Mouse (Mus musculus): ENCODE results near the gene Hyal2. TPM values are rescaled to one million over a fixed set of nuclear protein-coding genes. Genes with fewer than 3 reads are reported as not detected.
A peak's percentile ranks its signal among the peaks of the same experiment; 100 is the strongest.
"Not testable (repeated sequence)": the region's sequence is repeated elsewhere in the genome, so short reads cannot be mapped to it uniquely, and the experiment has no call there.

The Hyal2 gene
- polyA plus RNA-seq, 1 experiment from 2014 or later, result 106 TPM

DNA sequence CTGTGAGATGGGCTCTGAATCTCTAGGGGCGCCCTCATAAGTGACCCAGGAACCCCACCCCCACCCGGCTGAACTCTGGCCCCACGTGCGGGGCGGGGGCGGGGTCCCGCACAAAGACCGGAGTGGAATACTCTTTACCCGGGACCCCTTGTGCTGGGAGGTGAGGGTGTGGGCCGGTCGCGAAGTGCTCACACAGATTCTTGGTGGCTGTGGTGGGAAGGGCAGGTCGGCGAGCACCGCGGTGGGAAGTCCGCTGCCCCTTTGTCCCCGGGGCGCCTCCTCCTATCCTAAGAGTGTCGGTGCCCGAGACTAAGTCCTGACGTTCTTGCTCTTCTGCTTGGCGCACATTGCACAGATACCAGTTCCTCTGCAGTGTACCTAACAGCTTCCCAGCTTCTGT lies 1.5 kb downstream of the Hyal2 start:
- DNase-seq (ENCODE audit: low spot score) (no peak), ATAC-seq (ENCODE audit: low read depth) (peak; percentile 5)
- H3K4me2 ChIP-seq (ENCODE audit: low read depth, low read length), result peak overlapping the region; percentile 63
- H3K9me3 ChIP-seq (ENCODE audit: control insufficient read depth, low read length), result no peaks in the 10 kb centered on the region
- peaks cover 24% of the 10 kb centered on the region for H3K4me1 ChIP-seq (ENCODE audit: control insufficient read depth, insufficient read depth, low read length)
- H3K4me3 ChIP-seq (ENCODE audit: low read depth, low read length), result peak overlapping the region; percentile 52
- peak overlapping the region; percentile 88 for H3K27ac ChIP-seq (replicated peaks; ENCODE audit: low read depth, low read length)
- H3K9ac ChIP-seq (ENCODE audit: low read depth, low read length), result peak overlapping the region; percentile 66
- no peaks in the 10 kb centered on the region for H3K27me3 ChIP-seq (replicated peaks; ENCODE audit: control insufficient read depth, insufficient read depth, low read length)
- H3K36me3 ChIP-seq (ENCODE audit: control insufficient read depth, insufficient read depth, low read length), result peaks cover 56% of the 10 kb centered on the region
- 0% methylated on average over 16 of the region's 23 CpGs for WGBS

DNA sequence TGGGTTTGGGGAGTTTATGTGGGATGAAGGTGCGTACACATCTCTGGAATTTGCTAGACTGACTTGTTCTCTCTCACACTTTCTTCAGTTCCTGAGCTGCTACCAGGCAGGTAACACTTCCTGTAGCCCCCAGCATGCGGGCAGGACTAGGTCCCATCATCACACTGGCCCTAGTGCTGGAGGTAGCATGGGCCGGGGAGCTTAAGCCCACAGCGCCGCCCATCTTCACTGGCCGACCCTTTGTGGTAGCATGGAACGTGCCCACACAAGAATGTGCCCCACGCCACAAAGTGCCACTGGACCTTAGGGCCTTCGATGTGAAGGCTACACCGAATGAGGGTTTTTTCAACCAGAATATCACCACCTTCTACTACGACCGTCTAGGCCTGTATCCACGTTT lies 2.3 kb downstream of the Hyal2 start:
- ATAC-seq (ENCODE audit: low read depth) (no peak), DNase-seq (ENCODE audit: low spot score) (no peak)
- Histone ChIP-seq H3K36me3 (ENCODE audit: control insufficient read depth, insufficient read depth, low read length) (peaks cover 56% of the 10 kb centered on the region), H3K9ac (ENCODE audit: low read depth, low read length) (peak overlapping the region; percentile 66), H3K9me3 (ENCODE audit: control insufficient read depth, low read length) (no peaks in the 10 kb centered on the region), H3K27ac (replicated peaks; ENCODE audit: low read depth, low read length) (peak overlapping the region; percentile 88; the same call in 1 of the 2 replicates), H3K4me3 (ENCODE audit: low read depth, low read length) (peak overlapping the region; percentile 52), H3K4me2 (ENCODE audit: low read depth, low read length) (peak overlapping the region; percentile 63), H3K4me1 (ENCODE audit: control insufficient read depth, insufficient read depth, low read length) (peaks cover 24% of the 10 kb centered on the region), H3K27me3 (replicated peaks; ENCODE audit: control insufficient read depth, insufficient read depth, low read length) (no peaks in the 10 kb centered on the region)
- 41% methylated on average over 13 of the region's 13 CpGs for WGBS

DNA sequence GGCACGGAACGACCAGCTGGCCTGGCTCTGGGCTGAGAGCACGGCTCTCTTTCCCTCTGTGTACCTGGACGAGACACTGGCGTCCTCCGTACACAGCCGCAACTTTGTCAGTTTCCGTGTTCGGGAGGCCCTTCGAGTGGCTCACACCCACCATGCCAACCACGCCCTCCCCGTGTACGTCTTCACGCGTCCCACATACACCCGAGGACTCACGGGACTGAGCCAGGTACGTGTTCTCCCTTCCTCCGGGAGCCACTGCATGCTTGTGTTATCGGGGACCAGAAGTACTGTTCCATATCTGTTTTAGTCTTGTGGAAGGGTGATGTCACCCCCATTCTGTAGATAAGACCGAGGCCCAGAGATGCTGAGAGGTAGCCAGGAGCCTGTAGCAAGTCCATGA lies 3.1 kb downstream of the Hyal2 start:
- H3K27ac ChIP-seq (replicated peaks; ENCODE audit: low read depth, low read length), result no peak overlapping the region
- WGBS, result 94% methylated on average over 21 of the region's 21 CpGs
- peak overlapping the region; percentile 66 for H3K9ac ChIP-seq (ENCODE audit: low read depth, low read length)
- H3K4me1 ChIP-seq (ENCODE audit: control insufficient read depth, insufficient read depth, low read length), result peaks cover 24% of the 10 kb centered on the region
- no peak for ATAC-seq (ENCODE audit: low read depth)
- peak overlapping the region; percentile 52; the same call in 1 of the 2 replicates for H3K4me3 ChIP-seq (ENCODE audit: low read depth, low read length)
- peak overlapping the region; percentile 63 for H3K4me2 ChIP-seq (ENCODE audit: low read depth, low read length)
- no peaks in the 10 kb centered on the region for H3K9me3 ChIP-seq (ENCODE audit: control insufficient read depth, low read length)
- H3K36me3 ChIP-seq (ENCODE audit: control insufficient read depth, insufficient read depth, low read length), result peaks cover 50% of the 10 kb centered on the region
- no peaks in the 10 kb centered on the region for H3K27me3 ChIP-seq (replicated peaks; ENCODE audit: control insufficient read depth, insufficient read depth, low read length)
- DNase-seq (ENCODE audit: low spot score), result no peak

DNA sequence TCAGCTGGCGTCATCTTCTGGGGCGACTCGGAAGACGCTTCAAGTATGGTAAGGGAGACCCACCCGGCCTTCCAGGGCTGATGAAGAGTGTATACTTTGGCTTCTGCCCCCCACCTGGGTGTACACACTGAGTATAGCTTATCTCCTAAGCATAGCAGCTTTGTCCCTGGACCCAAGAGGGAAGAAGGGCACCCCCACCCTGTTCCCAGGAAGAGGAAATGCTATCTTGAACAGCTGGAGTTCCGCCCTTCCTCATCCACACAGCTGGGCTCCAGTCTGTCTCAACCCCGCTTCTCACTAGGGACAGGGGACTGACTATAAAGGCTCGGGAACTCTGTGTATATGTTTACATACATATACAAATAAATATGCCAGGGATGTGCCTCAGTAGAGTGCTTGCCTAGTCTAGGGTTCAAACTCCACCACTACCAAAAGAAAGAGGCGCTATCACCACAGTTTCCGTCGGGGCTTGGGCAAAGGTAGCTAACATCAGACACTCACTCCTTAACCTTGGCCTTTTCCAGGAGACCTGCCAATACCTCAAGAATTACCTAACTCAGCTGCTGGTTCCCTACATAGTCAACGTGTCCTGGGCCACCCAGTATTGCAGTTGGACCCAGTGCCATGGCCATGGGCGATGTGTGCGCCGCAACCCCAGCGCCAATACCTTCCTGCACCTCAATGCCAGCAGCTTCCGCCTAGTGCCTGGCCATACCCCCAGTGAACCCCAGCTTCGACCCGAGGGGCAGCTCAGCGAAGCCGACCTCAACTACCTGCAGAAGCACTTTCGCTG lies 4.0 kb downstream of the Hyal2 start:
- WGBS, result 95% methylated on average over 22 of the region's 22 CpGs

DNA sequence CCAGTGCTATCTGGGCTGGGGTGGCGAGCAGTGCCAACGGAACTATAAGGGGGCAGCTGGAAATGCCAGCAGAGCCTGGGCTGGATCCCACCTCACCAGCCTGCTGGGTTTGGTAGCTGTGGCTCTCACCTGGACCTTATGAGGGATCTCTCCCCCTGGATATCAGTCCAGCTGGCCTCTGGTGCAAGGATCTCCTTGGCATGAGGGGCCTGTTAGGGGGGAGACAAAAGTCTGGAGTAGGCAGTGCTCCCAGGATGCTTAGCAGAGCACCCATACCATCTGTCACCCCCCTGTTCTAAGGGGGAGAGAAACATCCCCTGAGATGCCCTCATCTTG lies 4.5 kb downstream of the Hyal2 start:
- H3K9ac ChIP-seq (ENCODE audit: low read depth, low read length), result no peak overlapping the region
- H3K9me3 ChIP-seq (ENCODE audit: control insufficient read depth, low read length), result no peaks in the 10 kb centered on the region
- H3K27ac ChIP-seq (replicated peaks; ENCODE audit: low read depth, low read length), result no peak overlapping the region
- ATAC-seq (ENCODE audit: low read depth), result no peak
- DNase-seq (ENCODE audit: low spot score), result no peak
- H3K4me2 ChIP-seq (ENCODE audit: low read depth, low read length), result no peak overlapping the region
- peaks cover 28% of the 10 kb centered on the region for H3K4me1 ChIP-seq (ENCODE audit: control insufficient read depth, insufficient read depth, low read length)
- no peak overlapping the region for H3K4me3 ChIP-seq (ENCODE audit: low read depth, low read length)
- H3K27me3 ChIP-seq (replicated peaks; ENCODE audit: control insufficient read depth, insufficient read depth, low read length), result no peaks in the 10 kb centered on the region
- 94% methylated on average over 2 of the region's 2 CpGs for WGBS
- H3K36me3 ChIP-seq (ENCODE audit: control insufficient read depth, insufficient read depth, low read length), result peaks cover 44% of the 10 kb centered on the region

More for the DNA sequence above, 4.0 kb downstream of the Hyal2 start:
- no peaks in the 10 kb centered on the region for H3K27me3 ChIP-seq (replicated peaks; ENCODE audit: control insufficient read depth, insufficient read depth, low read length)
- no peak overlapping the region for H3K4me3 ChIP-seq (ENCODE audit: low read depth, low read length)
- H3K27ac ChIP-seq (replicated peaks; ENCODE audit: low read depth, low read length), result no peak overlapping the region
- H3K4me2 ChIP-seq (ENCODE audit: low read depth, low read length), result no peak overlapping the region
- peaks cover 28% of the 10 kb centered on the region for H3K4me1 ChIP-seq (ENCODE audit: control insufficient read depth, insufficient read depth, low read length)
- no peaks in the 10 kb centered on the region for H3K9me3 ChIP-seq (ENCODE audit: control insufficient read depth, low read length)
- H3K36me3 ChIP-seq (ENCODE audit: control insufficient read depth, insufficient read depth, low read length), result peaks cover 44% of the 10 kb centered on the region
- DNase-seq (ENCODE audit: low spot score) (no peak), ATAC-seq (ENCODE audit: low read depth) (no peak)
- 0 out of 2 replicates have a peak overlapping the region, but pooled peaks have one; percentile 20 for H3K9ac ChIP-seq (ENCODE audit: low read depth, low read length)

DNA sequence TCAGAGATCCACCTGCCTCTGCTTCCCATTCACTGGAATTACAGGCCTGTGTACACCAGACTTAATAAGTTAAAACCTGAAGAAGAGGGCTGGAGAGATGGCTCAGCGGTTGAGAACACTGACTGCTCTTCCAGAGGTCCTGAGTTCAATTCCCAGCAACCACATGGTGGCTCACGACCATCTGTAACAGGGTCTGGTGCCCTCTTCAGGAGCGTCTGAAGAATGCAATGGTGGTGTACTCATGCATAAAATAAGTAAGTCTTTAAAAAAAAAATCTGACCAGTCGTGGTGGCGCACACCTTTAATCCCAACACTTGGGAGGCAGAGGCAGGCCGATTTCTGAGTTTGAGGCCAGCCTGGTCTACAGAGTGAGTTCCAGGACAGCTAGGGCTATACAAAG lies 6.0 kb downstream of the Hyal2 start:
- not testable (repeated sequence) for H3K9ac ChIP-seq (ENCODE audit: low read depth, low read length); H3K27me3 ChIP-seq (replicated peaks; ENCODE audit: control insufficient read depth, insufficient read depth, low read length); DNase-seq (ENCODE audit: low spot score); H3K9me3 ChIP-seq (ENCODE audit: control insufficient read depth, low read length); H3K4me3 ChIP-seq (ENCODE audit: low read depth, low read length); H3K4me2 ChIP-seq (ENCODE audit: low read depth, low read length); ATAC-seq (ENCODE audit: low read depth); H3K27ac ChIP-seq (replicated peaks; ENCODE audit: low read depth, low read length)
- WGBS, result 86% methylated on average over 6 of the region's 6 CpGs
- Histone ChIP-seq H3K36me3 (ENCODE audit: control insufficient read depth, insufficient read depth, low read length) (peaks cover 44% of the 10 kb centered on the region), H3K4me1 (ENCODE audit: control insufficient read depth, insufficient read depth, low read length) (peaks cover 23% of the 10 kb centered on the region)

DNA sequence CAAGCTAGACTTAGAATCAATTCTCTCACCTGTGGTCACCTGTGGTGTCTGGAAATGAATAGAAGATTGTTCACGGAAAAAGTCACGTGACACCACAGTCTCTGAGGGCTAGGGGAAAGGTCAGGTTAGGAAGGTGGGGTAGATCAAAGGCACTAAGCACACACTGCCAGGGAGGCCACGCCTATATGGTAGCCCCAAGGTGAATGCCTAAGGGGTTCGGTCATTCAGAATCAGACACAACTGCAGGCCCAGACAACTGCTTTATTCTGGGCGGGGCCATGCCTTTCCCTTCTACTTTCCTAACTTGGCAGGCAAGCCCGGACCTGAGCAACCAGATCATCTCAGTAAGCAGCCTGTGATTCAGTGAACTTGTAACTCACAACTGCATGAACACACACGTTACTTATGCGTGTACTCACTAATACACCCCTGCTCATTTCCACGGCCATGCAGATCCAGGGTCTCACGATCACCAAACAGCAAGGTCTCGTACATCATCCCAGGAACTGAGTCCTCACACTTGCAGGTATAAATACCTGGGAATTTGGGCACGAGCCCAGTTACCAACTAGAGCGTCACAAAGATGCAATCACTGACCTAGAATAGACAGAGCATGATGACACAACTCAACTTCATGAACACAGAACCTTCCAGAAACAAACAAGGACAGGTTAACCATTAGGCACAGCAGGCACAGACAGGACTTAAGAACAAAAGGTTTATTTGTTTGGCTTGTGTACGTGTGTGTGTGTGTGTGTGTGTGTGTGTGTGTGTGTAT lies 8.0 kb downstream of the Hyal2 start:
- ATAC-seq (ENCODE audit: low read depth), result peak; percentile 17; the same call in 1 of the 2 replicates
- Histone ChIP-seq H3K4me3 (ENCODE audit: low read depth, low read length) (no peak overlapping the region), H3K36me3 (ENCODE audit: control insufficient read depth, insufficient read depth, low read length) (peaks cover 40% of the 10 kb centered on the region), H3K27ac (replicated peaks; ENCODE audit: low read depth, low read length) (peak overlapping the region; percentile 82), H3K9ac (ENCODE audit: low read depth, low read length) (no peak overlapping the region), H3K4me2 (ENCODE audit: low read depth, low read length) (no peak overlapping the region), H3K9me3 (ENCODE audit: control insufficient read depth, low read length) (no peaks in the 10 kb centered on the region), H3K4me1 (ENCODE audit: control insufficient read depth, insufficient read depth, low read length) (peaks cover 12% of the 10 kb centered on the region), H3K27me3 (replicated peaks; ENCODE audit: control insufficient read depth, insufficient read depth, low read length) (no peaks in the 10 kb centered on the region)
- peak; percentile 88 for DNase-seq (ENCODE audit: low spot score)
- WGBS, result 71% methylated on average over 14 of the region's 14 CpGs

DNA sequence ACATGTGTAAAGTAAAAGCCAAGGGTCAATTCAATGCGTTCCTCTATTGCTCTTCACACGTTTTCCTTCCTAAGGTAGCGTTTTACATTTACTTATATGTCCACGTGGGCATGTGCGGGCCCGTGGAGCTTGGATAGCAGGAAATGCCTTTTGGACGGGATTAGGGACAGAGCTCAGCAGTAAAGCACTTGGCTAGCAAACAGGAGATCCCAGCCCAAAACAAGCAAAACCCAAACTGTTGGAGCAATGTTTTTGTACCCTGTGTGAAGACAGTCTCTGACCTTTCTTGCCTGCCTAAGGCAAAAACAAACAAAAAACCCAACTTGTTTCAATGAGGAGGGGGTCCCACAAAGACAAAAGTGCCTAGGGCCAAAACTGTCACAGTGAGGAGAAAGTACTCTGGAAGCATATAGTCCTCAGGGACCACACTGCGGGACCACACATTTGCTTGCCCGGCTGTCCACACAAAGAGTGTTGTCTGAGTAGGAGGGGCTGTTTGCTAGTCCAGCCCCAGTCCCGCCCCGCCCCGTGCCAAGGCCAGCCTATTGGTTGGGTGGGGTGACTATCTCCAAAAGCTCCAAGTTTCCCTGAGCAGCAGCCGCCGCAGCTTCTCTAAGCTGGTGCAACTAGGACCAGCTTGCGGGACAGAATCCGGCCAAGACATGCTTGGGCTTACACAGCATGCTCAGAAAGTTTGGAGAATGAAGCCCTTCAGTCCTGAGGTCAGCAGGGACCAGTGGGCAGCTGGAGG lies 8.8 kb downstream of the Hyal2 start, which contains the start of gene Hyal1:
Gene Hyal1 (plus strand): TSS at position 571 of the 751 bp plus-strand sequence.
- peak within 1 kb of the TSS; percentile 63 for H3K4me2 ChIP-seq (ENCODE audit: low read depth, low read length)
- DNase-seq (ENCODE audit: low spot score), result peak; percentile 92
- H3K36me3 ChIP-seq (ENCODE audit: control insufficient read depth, insufficient read depth, low read length), result peaks cover 33% of the 10 kb centered on the region
- peak within 1 kb of the TSS; percentile 82 for H3K27ac ChIP-seq (replicated peaks; ENCODE audit: low read depth, low read length)
- ATAC-seq (ENCODE audit: low read depth), result peak; percentile 75
- H3K4me3 ChIP-seq (ENCODE audit: low read depth, low read length), result peak within 1 kb of the TSS; percentile 43
- H3K27me3 ChIP-seq (replicated peaks; ENCODE audit: control insufficient read depth, insufficient read depth, low read length), result no peaks in the 10 kb centered on the region
- H3K4me1 ChIP-seq (ENCODE audit: control insufficient read depth, insufficient read depth, low read length), result peaks cover 11% of the 10 kb centered on the region
- 21% methylated on average over 13 of the region's 16 CpGs for WGBS
- H3K9me3 ChIP-seq (ENCODE audit: control insufficient read depth, low read length), result no peaks in the 10 kb centered on the region
- peak within 1 kb of the TSS; percentile 67 for H3K9ac ChIP-seq (ENCODE audit: low read depth, low read length)
